Mouse (Mus musculus) megakaryocyte, embryonic 14.5 days (primary cell): Measurements from ENCODE around the gene Hes1. TPM values are rescaled to one million over a fixed set of nuclear protein-coding genes. Genes with fewer than 3 reads are reported as not detected.

ENCODE experiments used
- H3K27me3 ChIP-seq: replicated peaks from 2 replicates; pipeline ENCODE3; 2012; ENCODE audit warnings: inconsistent platforms
- H3K36me3 ChIP-seq: replicated peaks from 2 replicates; pipeline ENCODE3; 2012; ENCODE audit warnings: low read length, inconsistent platforms, mixed read lengths
- H3K4me1 ChIP-seq: 2 replicates; pipeline ENCODE4 v1.6.1; 2012; ENCODE audit warnings: inconsistent platforms
- H3K4me3 ChIP-seq: replicated peaks from 2 replicates; pipeline ENCODE3; 2012; ENCODE audit warnings: moderate library complexity, mild to moderate bottlenecking, inconsistent platforms
- H3K9me3 ChIP-seq: 2 replicates; pipeline ENCODE4 v1.6.1; 2012; ENCODE audit warnings: inconsistent platforms
- FLI1 ChIP-seq: IDR thresholded peaks from 2 replicates; pipeline ENCODE4 v1.6.1; 2012; ENCODE audit warnings: low read length, inconsistent platforms, mixed read lengths
- GATA1 ChIP-seq: IDR thresholded peaks from 3 replicates; pipeline ENCODE4 v1.6.1; 2012; ENCODE audit warnings: mixed read lengths, low read length, inconsistent platforms, borderline replicate concordance
- polyA plus RNA-seq: library from polyadenylated mRNA; stranded (reverse); fragments of >175 nt; gene quantifications from 2 replicates; pipeline ENCODE4 v1.2.3, GENCODE M21; 2012; ENCODE audit warnings: low replicate concordance; ENCODE audit not compliant: insufficient read depth

Gene Hes1
- polyA plus RNA-seq, 1 experiment = 35.1 TPM

GRCm38 (mm10) chr16:30050767-30051490 is 13.3 kb upstream of the Hes1 start:
- no peak overlapping the region for H3K4me3 ChIP-seq
- TF ChIP-seq GATA1 = no peak
- no peak for TF ChIP-seq FLI1
- H3K4me1 ChIP-seq = peaks cover 9% of the 10 kb centered on the region; the same call in 1 of the 2 replicates
- peaks cover 72% of the 10 kb centered on the region for H3K27me3 ChIP-seq
- H3K9me3 ChIP-seq = peaks cover 2% of the 10 kb centered on the region; the same call in 1 of the 2 replicates
- H3K36me3 ChIP-seq = no peaks in the 10 kb centered on the region

GRCm38 (mm10) chr16:30052271-30052670 is 11.9 kb upstream of the Hes1 start:
- Histone ChIP-seq H3K4me3 (no peak overlapping the region), H3K9me3 (peaks cover 2% of the 10 kb centered on the region; the same call in 1 of the 2 replicates), H3K4me1 (peaks cover 14% of the 10 kb centered on the region; the same call in 1 of the 2 replicates), H3K27me3 (peaks cover 61% of the 10 kb centered on the region), H3K36me3 (no peaks in the 10 kb centered on the region)
- TF ChIP-seq FLI1 (no peak), GATA1 (no peak)

- Histone ChIP-seq H3K4me1 (peaks cover 12% of the 10 kb centered on the region; the same call in 1 of the 2 replicates), H3K9me3 (peaks cover 2% of the 10 kb centered on the region; the same call in 1 of the 2 replicates), H3K27me3 (peaks cover 57% of the 10 kb centered on the region), H3K4me3 (no peak overlapping the region), H3K36me3 (no peaks in the 10 kb centered on the region)
- TF ChIP-seq GATA1 (no peak), FLI1 (no peak)
Observed at GRCm38 (mm10) chr16:30052839-30053511, 11.2 kb upstream of the Hes1 start.

DNA sequence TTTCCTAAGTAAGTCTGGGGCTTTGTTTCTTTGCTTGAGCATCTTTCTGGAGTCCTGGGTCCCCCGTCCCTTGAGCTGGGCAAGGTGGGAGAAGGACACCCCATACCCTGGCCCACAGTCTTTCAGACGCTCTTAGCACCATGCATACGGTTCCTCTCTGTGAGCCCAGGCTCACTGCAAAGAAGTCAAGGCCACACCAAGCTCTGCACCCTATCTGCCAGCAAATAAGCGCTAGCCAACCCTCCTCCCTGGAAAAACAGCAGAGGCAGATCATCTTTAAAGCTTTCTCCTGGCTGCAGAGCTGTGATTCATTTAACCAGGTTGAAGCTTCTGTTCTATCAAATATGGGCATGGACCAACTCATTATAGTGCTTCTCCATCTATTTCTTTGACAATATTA is 9.6 kb upstream of the Hes1 start:
- Histone ChIP-seq H3K4me3 (no peak overlapping the region), H3K27me3 (peaks cover 57% of the 10 kb centered on the region), H3K4me1 (peaks cover 25% of the 10 kb centered on the region), H3K9me3 (peaks cover 2% of the 10 kb centered on the region; the same call in 1 of the 2 replicates), H3K36me3 (no peaks in the 10 kb centered on the region)
- TF ChIP-seq GATA1 = no peak
- no peak for TF ChIP-seq FLI1

DNA sequence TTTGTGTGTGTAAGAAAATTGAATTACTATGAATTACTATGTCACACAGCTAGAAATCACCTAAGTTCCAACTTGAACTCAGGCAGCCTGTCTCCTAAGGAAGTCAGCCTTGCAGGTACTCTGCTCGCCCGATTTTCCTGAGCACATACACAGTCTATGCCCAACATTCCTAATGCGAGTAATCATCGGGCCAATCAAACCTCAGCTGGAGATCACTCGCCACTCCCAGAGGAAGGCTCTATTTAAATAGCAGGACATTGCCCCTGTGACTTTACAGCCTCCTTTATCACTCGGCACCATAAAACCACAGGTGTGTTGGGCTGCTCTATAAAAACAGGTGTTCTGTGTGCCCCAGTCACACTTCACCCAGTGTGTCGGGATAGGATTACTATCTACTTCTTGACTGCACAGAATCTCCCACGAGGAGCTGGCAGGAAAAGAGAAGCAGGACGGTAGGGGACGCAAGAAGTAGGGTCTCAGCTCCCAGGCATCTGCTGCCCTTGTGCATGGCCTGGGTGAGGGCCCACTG is 8.8 kb upstream of the Hes1 start:
- TF ChIP-seq GATA1 (no peak), FLI1 (no peak)
- Histone ChIP-seq H3K27me3 (peaks cover 60% of the 10 kb centered on the region), H3K4me3 (no peak overlapping the region), H3K4me1 (peaks cover 33% of the 10 kb centered on the region), H3K36me3 (no peaks in the 10 kb centered on the region), H3K9me3 (no peaks in the 10 kb centered on the region)

GRCm38 (mm10) chr16:30055927-30056326 is 8.3 kb upstream of the Hes1 start:
- Histone ChIP-seq H3K27me3 (peaks cover 62% of the 10 kb centered on the region), H3K36me3 (no peaks in the 10 kb centered on the region), H3K4me3 (no peak overlapping the region), H3K9me3 (no peaks in the 10 kb centered on the region), H3K4me1 (peaks cover 36% of the 10 kb centered on the region)
- no peak for TF ChIP-seq FLI1
- no peak for TF ChIP-seq GATA1

GRCm38 (mm10) chr16:30056906-30057305 is 7.3 kb upstream of the Hes1 start:
- TF ChIP-seq FLI1 = no peak
- no peak for TF ChIP-seq GATA1
- Histone ChIP-seq H3K27me3 (peaks cover 60% of the 10 kb centered on the region), H3K36me3 (no peaks in the 10 kb centered on the region), H3K4me3 (no peak overlapping the region), H3K4me1 (peaks cover 44% of the 10 kb centered on the region), H3K9me3 (no peaks in the 10 kb centered on the region)

GRCm38 (mm10) chr16:30058974-30059717 is 5.0 kb upstream of the Hes1 start:
- Histone ChIP-seq H3K4me3 (no peak overlapping the region), H3K9me3 (no peaks in the 10 kb centered on the region), H3K27me3 (peaks cover 57% of the 10 kb centered on the region), H3K36me3 (no peaks in the 10 kb centered on the region), H3K4me1 (peaks cover 58% of the 10 kb centered on the region)
- no peak for TF ChIP-seq FLI1
- no peak for TF ChIP-seq GATA1

DNA sequence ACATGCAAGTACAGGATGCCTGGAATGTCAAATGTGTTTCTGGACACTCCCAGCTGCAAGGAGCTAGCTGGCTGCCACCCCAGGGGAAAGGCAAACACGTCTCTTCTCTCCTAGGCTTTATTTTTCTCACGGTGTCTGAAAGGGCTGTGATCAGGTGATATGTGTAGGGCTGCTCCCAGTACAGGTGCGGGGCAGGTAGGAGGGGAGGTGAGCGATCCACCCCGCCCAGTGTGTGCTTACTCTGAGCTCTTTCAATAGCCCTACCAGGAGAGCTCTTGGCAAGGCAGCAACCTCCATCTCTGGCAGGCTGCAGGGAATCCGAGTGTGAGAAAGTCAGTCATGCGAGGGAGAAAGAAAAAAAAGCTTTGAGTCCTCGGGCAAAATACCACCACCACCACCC is 3.8 kb upstream of the Hes1 start:
- H3K27me3 ChIP-seq = peaks cover 51% of the 10 kb centered on the region
- no peaks in the 10 kb centered on the region for H3K36me3 ChIP-seq
- no peaks in the 10 kb centered on the region for H3K9me3 ChIP-seq
- no peak overlapping the region for H3K4me3 ChIP-seq
- peaks cover 68% of the 10 kb centered on the region for H3K4me1 ChIP-seq
- TF ChIP-seq GATA1 = no peak
- TF ChIP-seq FLI1 = no peak
